Mouse (Mus musculus): ENCODE results near the gene Lims1.

- TF ChIP-seq POLR2A (IDR thresholded peaks at IDR 0.05; ENCODE audit: control insufficient read depth, extremely low read depth, insufficient read depth, low read length, poor library complexity) (no peak), CTCF (IDR thresholded peaks at IDR 0.05; ENCODE audit: borderline replicate concordance, control insufficient read depth, extremely low read depth, insufficient read depth, low read length, poor library complexity) (no peak)
Observed at GRCm38 (mm10) chr10:58405285-58405948, 82.2 kb downstream of the Lims1 start.

Data from thymus, adult 2 months (tissue).